Mouse (Mus musculus): ENCODE data around the gene Gm10668. TPM values are rescaled to one million over a fixed set of nuclear protein-coding genes. Genes with fewer than 3 reads are reported as not detected.
"Not testable (repeated sequence)": the region's sequence is repeated elsewhere in the genome, so short reads cannot be mapped to it uniquely, and the experiment has no call there.

The Gm10668 gene
- not detected in 2 replicates for polyA plus RNA-seq (2012; rRNA removed)

GRCm38 (mm10) chr7:20730524-20730923 is at the start of gene Gm10668:
Gm10668 (minus strand) TSS chr7:20730624.
- DNase-seq; H3K4me1 ChIP-seq (ENCODE audit: control insufficient read depth, insufficient read depth, low read length); H3K4me3 ChIP-seq (replicated peaks; ENCODE audit: extremely low read depth, low read depth, low read length): not testable (repeated sequence)
- no CpG with 5 or more reads among the region's 1 CpGs for WGBS

GRCm38 (mm10) chr7:20770885-20771284 is 40.5 kb upstream of the Gm10668 start, which contains the start of gene Vmn1r112:
Vmn1r112 (plus strand) TSS chr7:20771185.
- H3K4me3 ChIP-seq (replicated peaks; ENCODE audit: extremely low read depth, low read depth, low read length); DNase-seq; H3K4me1 ChIP-seq (ENCODE audit: control insufficient read depth, insufficient read depth, low read length): not testable (repeated sequence)
- WGBS, result no CpG with 5 or more reads among the region's 3 CpGs

- not testable (repeated sequence) for DNase-seq; H3K4me3 ChIP-seq (replicated peaks; ENCODE audit: extremely low read depth, low read depth, low read length); H3K4me1 ChIP-seq (ENCODE audit: control insufficient read depth, insufficient read depth, low read length)
- no CpG with 5 or more reads among the region's 2 CpGs for WGBS
Measured at GRCm38 (mm10) chr7:20703116-20703515, 27.3 kb downstream of the Gm10668 start, which contains the start of gene Vmn1r111. Vmn1r111 (minus strand) TSS chr7:20703216.

Other genes with a start within 250 kb of the Gm10668 start
- gene Vmn1r103, start 220.1 kb downstream of the Gm10668 start, polyA plus RNA-seq (2012; rRNA removed), result not detected in 2 replicates
- not detected in 2 replicates for gene Vmn1r104, start 196.8 kb downstream of the Gm10668 start, polyA plus RNA-seq (2012; rRNA removed)
- not detected in 2 replicates for gene Gm5726, start 184.9 kb downstream of the Gm10668 start, polyA plus RNA-seq (2012; rRNA removed)
- not detected in 2 replicates for gene Gm4141, start 154.4 kb downstream of the Gm10668 start, polyA plus RNA-seq (2012; rRNA removed)
- not detected in 2 replicates for gene Gm4513, start 131.6 kb downstream of the Gm10668 start, polyA plus RNA-seq (2012; rRNA removed)
- not detected in 2 replicates for gene Vmn1r107, start 61.7 kb downstream of the Gm10668 start, polyA plus RNA-seq (2012; rRNA removed)
- not detected in 2 replicates for gene Vmn1r111, start 27.4 kb downstream of the Gm10668 start, polyA plus RNA-seq (2012; rRNA removed)
- gene Vmn1r112, start 40.6 kb upstream of the Gm10668 start, polyA plus RNA-seq (2012; rRNA removed), result not detected in 2 replicates
- not detected in 2 replicates for gene Vmn1r113, start 56.7 kb upstream of the Gm10668 start, polyA plus RNA-seq (2012; rRNA removed)
- gene Vmn1r114, start 81.6 kb upstream of the Gm10668 start, polyA plus RNA-seq (2012; rRNA removed), result not detected in 2 replicates
- not detected in 2 replicates for gene Vmn1r115, start 114.4 kb upstream of the Gm10668 start, polyA plus RNA-seq (2012; rRNA removed)
- gene Vmn1r116, start 141.6 kb upstream of the Gm10668 start, polyA plus RNA-seq (2012; rRNA removed), result not detected in 2 replicates
- gene Vmn1r117, start 153.5 kb upstream of the Gm10668 start, polyA plus RNA-seq (2012; rRNA removed), result not detected in 2 replicates
- not detected in 2 replicates for gene Vmn1r118, start 181.7 kb upstream of the Gm10668 start, polyA plus RNA-seq (2012; rRNA removed)

Data from lung, adult 2 months (tissue).